Mouse (Mus musculus) urinary bladder, adult 18-20 months (tissue): ENCODE results near the gene Dph5.

Experiments used
- DNase-seq, 2 experiments: peaks; one replicate each; pipeline ENCODE4 v3.0.0; 2022; ENCODE audit warnings: low spot score in 2 of 2, mixed read lengths in 2 of 2

Gene Dph5

DNA sequence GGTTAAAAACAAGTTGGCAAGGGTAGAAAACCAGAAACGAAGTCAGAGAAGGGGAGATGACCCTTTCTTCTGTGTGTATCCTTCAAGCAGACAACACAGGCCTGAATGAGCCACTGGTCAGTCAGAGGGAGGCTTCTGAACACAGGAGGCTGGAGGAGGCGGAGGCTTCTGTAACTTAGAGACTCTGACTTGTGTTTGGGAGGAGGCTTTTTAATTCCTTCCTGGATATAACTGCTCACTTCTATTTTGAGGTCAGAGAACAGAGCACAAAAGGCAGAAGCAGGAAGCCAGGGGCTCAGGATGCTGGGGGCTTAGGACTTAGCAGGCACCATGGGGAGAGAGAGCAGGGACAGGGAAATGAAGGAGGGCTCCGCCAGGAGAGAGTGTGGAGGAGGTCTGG, 63.6 kb downstream of the Dph5 start:
- DNase-seq = no peak

DNA sequence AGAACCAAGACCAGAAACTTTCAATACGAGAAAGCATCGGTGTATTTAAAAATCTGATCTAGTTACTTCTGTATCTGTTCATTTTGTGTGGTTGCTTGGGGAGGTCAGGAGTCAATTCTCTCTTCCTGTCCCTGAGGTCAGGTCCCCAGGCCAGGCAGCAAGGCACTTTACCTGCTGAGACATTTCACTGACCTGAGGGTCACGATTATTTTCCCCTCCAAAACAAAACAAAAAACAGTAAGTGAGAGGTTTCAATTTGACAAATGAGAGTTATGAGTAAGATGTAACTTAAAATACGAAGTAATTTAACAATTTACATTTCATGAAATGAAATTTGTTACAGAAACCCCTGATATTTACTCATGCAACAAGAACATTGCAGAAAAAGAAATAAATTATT, 64.7 kb downstream of the Dph5 start:
- no peak for DNase-seq

DNA sequence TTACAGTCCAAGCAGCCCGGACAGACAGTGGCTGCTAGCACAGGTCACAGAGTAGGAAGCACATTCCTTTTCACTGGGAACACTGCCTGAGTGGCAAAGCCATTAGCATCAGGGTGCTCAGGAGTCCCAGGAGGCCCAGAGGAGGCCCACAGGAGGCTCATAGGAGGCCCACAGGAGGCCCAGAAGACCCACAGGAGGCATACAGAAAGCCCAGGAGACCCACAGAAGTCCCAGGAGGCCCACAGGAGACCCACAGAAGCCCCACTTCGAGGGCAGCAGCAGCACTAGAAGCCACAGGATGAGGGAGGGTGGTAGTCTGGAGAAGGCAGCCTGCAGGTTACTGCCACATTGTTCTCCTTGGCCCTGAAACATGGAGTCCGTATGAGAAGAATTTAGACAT, 65.5 kb downstream of the Dph5 start:
- DNase-seq = no peak

DNA sequence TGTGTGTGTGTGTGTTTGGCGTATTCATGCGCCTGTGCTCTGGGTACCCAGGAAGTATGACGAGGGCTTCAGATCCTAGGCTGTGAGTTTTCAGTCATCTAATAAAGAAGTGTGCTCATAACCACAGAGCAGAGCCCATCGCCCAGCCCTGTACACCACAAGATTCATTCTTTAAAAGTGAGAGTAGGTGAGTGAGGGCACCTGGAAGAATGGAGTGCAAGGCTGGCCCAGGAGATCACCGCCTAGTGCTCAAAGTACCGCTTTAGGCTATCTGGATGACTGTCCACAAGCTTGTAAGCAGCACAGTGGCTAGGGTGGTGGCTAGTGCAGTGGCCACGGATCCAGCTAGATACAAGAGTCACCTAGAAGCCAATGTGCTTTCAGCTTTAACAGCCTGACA, 69.6 kb downstream of the Dph5 start:
- no peak for DNase-seq

DNA sequence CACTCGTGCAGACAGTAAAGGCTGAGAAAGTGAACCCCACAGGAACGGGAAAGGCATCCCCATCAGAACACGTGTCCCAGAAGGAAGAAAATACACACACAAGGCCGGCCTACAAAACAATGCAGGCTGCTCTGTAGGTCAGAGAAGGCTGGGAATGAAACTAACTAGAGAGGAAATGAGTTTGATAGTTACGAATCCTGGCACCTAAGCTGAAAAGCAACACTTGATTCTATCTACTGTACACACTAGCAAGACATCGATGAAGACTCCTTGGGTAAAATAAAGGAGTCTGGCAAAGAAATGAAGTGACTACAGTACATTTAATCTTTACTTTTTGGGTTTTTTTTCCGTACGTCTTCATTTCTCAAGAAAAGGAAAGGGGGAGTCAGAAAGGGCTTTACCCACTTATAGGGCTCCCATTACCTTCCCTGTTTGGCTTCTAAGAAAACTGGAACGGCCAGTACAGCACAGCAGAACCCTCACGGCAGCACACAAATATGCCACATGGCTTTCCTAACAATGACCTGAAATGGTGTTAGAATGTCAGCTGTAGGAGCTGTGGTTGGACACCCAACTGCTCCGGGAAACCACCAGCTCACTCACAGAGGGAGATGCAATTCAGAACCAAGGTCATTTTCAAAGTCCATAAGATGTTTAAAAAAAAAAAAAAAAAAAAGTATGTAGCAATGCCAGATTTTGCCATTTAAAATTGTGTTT, 73.8 kb downstream of the Dph5 start:
- DNase-seq = no peak

DNA sequence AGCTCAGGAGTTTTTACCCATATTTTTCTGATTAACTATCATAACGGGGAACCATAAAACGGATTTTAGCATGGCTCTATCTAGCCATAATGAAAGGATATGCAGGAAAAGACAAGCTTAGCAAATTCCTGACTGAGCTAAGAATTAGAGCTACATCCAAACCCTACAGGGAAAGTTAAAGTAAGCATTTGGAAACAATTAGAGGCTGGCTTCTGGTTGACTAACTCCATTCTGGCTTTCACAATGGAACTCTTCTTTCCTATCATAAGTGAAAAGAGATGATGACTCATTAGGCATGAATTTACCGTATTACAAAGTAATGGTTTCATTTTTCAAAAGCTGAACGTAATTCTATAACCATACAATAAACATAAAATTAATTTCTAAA, 74.4 kb downstream of the Dph5 start:
- no peak for DNase-seq

DNA sequence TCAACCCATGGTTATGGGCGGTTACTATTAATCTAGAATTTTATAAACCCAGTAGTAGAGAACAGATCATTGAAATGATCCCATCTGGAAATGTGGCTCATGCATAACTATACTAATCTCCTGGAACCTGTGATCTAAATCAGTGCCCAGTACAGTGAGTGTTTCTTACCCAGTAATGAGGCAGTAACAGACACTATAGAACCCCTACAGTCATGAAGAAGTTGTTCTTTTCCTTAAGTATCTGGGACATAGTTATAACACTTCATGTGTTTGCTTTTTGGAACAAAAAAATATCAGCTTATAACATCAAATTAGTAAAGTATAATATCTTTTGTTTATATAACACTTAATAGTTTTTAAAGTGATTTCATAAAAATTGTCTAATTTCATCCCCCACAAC, 76.0 kb downstream of the Dph5 start:
- no peak for DNase-seq

DNA sequence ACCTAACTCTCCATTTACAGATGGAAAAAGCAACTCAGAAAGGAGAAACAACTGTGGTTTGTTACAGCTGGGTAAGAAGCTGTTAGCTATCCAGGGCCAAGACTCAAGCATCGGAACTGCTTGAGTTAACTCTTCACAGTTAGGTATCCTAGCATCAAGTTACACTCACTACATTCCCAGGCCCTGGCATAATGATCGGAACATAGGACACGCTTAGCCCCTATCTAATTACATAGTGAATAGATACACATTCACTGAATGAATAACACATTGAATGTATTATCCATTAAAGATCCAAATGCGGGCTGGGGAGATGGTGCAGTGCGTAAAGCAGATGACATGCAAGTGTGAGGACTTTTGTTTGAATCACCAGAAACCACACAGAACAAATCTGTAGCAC, 76.4 kb downstream of the Dph5 start:
- DNase-seq = no peak

DNA sequence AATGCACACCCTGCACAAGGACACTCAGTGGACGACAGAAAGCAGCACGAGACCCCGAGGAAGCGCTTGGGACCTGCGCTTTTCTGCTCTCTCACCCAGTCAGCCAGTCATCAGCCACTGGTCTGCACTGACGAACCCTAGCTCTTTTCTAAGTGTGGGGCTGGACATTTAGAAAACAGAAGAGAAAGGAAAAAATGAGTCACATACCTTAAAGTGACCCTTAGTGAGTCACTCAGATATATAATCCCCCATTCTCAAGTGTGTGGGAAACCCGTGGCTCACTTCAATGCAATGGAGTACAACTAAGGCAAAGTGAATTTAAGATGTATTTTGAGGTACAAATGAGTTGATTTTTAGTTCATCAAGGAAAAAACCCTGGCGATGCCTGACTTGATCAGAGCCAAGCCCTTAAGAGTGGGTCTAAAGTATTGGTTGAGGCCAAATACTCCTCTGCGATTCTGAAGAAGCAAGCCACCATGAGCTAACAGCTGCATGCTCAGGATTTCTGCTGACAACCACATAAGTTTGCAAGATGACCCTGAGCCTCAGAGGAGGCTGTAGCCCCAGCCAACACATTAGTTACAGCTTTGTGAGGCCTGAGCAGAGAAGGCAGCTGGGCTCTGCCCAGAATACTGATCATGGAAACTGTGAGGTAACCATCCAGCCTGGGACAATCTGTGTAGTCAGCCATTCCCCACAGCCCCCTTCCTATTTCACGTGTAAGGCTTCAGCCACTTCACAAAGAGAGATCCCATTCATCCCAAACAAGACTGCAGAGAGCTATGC, 81.3 kb downstream of the Dph5 start:
- no peak for DNase-seq

DNA sequence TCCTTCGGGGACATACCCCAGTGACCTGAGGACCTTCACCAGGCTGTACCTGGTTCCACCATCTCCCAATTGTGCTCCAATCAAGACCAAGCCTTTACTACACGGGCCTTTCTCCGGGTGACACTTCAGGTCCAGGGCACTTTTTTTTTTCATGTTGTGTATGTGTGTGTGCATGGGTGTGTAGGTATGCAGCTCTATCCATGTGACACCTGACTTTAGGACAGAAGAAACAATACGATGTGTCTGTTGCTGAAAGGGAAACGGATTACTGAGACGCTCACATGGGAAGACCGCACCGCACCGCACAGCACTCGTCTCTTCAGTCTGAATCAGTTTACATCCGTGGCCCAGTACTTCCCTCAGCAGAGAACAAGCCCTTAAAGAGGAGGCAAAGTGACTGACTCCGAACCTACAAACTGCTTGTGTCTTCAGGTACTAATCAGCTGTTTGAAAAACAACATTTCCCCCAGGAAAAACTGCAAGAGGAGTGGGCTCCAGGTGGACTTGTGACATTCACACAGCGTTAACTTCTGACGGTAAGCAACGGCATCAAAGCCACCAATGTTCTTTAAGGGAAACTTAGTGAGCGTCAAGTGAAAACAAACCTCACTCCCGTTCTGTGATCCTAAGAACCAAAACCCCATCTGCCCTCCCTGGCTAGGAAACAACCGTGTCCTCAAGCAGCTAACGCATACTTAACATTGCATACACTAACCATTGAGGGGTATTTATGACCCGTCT, 83.6 kb downstream of the Dph5 start:
- DNase-seq = no peak

DNA sequence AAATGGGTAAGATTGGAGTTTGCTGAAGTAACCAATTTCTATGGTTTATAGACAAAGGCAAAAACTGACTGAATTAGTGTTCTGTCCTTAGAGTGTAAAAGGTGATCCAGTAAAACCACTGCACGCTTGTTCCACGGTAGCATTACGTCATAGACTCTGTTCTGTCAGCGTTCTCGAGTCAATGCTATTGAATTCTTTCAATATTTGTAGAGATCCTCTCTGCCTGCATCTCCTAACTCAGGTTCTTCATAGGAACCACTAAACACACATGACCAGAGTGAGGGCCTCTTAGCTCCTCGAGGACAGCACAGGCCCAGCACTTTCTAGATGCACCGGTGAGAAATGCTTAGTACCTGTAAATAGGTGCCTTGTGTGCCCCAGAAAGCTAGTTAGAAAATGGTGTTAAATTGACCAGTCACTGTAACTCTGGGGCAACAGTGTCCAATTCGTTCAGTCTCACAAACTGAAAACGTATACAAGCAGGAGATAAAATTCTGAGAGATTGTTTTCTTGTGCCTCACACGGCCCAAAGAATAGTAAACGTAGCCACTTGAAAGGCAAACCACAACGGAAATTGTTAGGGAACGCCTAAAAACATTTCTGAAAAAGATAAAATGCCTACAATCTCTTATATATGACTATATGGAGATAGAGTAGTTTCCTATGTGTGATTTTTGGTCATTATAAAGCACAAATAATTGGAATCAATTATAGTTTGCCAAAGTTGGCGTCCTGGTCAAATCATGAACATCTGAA, 84.4 kb downstream of the Dph5 start:
- no peak for DNase-seq

DNA sequence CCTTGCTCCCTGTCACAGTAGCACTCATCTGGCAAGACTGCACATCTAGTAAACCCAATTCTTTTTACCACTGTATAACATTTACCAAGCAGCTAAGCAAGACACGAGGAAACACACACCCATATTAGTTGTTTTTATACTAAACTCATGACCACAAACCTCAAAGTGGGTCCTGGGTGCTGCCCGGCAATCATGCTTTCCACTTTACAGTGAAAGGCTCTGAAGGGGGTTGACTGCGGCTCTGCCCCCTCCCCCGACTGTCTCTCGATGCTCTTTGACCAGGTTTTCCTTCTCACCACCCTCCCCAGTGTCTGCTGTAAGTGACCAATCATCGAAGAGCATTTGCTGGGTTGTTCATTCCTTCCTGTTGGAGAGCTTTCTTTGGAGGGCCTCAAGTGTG, 86.6 kb downstream of the Dph5 start:
- DNase-seq = no peak

DNA sequence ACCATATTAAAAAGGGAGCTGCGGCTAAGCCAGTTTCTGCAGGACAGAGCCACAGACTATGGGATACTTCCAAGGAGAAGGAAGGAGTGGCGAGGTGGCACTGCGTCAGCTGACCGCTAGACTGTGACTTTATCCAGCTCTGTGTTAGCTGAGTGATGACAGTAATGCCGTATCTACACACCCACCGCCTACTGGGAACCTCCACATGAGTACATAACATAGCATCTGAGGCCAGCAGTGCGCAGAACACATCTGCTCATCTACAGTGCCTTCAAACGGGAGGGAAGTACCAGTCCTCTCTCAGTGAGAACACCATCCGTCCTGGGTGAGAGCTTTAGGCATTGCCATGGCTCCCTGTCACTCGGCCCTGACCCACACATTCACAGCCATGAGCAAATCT, 87.4 kb downstream of the Dph5 start:
- DNase-seq = no peak

DNA sequence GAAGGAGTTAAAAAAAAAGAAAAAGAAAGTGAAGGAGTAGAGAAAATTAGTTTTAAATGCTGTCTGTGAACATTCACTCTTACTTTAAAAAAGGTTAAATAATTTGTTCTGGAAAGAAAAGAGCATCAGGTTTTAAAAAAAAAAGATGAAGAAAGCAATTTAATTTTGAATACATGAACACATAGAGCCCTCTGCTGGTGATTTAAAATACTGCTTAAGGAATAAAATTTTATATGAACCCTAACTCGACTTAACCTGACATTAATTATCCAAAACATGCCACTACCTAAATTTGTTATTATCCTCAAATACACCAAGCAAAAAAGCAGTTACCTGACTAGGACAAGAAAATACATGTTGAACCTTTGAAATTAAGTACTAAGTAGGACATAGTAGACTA, 91.4 kb downstream of the Dph5 start:
- no peak for DNase-seq

DNA sequence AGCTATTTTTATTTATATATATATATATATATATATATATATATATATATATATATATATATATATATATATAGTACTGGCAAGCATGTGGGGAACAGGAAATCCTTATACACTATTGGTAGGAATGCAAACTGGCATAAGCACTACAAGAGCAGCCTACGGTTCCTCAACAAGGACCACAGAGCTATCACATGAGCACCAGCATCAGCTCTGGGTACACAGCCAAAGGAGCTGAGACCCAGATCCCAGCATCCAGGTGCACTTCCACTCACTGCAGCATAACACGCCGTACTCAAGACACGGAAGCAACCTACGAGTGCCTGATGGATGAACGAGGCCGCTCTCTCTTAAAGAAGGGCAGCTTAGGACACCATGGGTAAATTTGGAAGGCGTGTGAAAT, 95.6 kb downstream of the Dph5 start:
- DNase-seq = no peak
